Mouse (Mus musculus) forebrain, postnatal 0 days (tissue): ENCODE data around the gene Clps. TPM values are rescaled to one million over a fixed set of nuclear protein-coding genes. Genes with fewer than 3 reads are reported as not detected.
A peak's percentile ranks its signal among the peaks of the same experiment; 100 is the strongest.

ENCODE experiments used
- ATAC-seq: fragments of 200-750 bp; cut with Nextera tagmentation; 2 replicates; pipeline ENCODE4 v1.8.0; 2017; ENCODE audit warnings: mild to moderate bottlenecking, moderate library complexity
- DNase-seq: peaks from one replicate; pipeline ENCODE4 v3.0.0-alpha.2; 2015
- H3K27ac ChIP-seq: fragments of 300-500 bp; sonication (generic); 2 replicates; pipeline ENCODE4 v1.5.1; 2014; ENCODE audit warnings: low read depth, mild to moderate bottlenecking, antibody characterized with exemption, low read length, moderate library complexity, mixed read lengths
- H3K27me3 ChIP-seq: fragments of 300-500 bp; sonication (generic); 2 replicates; pipeline ENCODE4 v1.6.1; 2014; ENCODE audit warnings: mild to moderate bottlenecking, low read length, mixed read lengths; ENCODE audit not compliant: insufficient read depth
- H3K36me3 ChIP-seq: fragments of 300-500 bp; sonication (generic); 2 replicates; pipeline ENCODE4 v1.6.1; 2014; ENCODE audit warnings: mild to moderate bottlenecking, moderate library complexity; ENCODE audit not compliant: insufficient read depth
- H3K4me1 ChIP-seq: fragments of 300-500 bp; sonication (generic); 2 replicates; pipeline ENCODE4 v1.6.1; 2014; ENCODE audit warnings: antibody characterized with exemption; ENCODE audit not compliant: insufficient read depth
- H3K4me2 ChIP-seq: fragments of 300-500 bp; sonication (generic); 2 replicates; pipeline ENCODE4 v1.6.1; 2014; ENCODE audit warnings: low read depth, mild to moderate bottlenecking, moderate library complexity
- H3K4me3 ChIP-seq: fragments of 300-500 bp; sonication (generic); 2 replicates; pipeline ENCODE4 v1.5.1; 2014; ENCODE audit warnings: low read depth, low read length, mixed read lengths
- H3K9ac ChIP-seq: fragments of 300-500 bp; sonication (generic); 2 replicates; pipeline ENCODE4 v1.6.1; 2014; ENCODE audit warnings: mild to moderate bottlenecking
- H3K9me3 ChIP-seq: fragments of 300-500 bp; sonication (generic); 2 replicates; pipeline ENCODE4 v1.6.1; 2016; ENCODE audit warnings: low read length
- CTCF ChIP-seq: sonication (generic); IDR thresholded peaks from 2 replicates; pipeline ENCODE4 v1.5.1; 2016; ENCODE audit warnings: antibody characterized with exemption, control low read depth, low read depth
- WGBS: fragments of 180-500 bp; shearing (Covaris S2); extraction: QIAGEN DNeasy Blood & Tissue Kit; methylation state at CpG from one replicate; pipeline ENCODE4 v1.1.7; 2014; 5-methylcytosine and 5-hydroxymethylcytosine counted together
- polyA plus RNA-seq: library from polyadenylated mRNA; unstranded; fragments of >200 nt; fragmentation: Nextera tagmentation; extraction: Ambion mirVana; gene quantifications from 2 replicates; pipeline ENCODE4 v1.2.1, GENCODE M21; 2015
- total RNA-seq: library from RNA; depleted of rRNA; stranded (reverse); fragments of >200 nt; gene quantifications from 2 replicates; pipeline ENCODE4 v1.2.3, GENCODE M21; 2014

The Clps gene
- total and polyA plus RNA-seq, 2 experiments from 2014 or later, result not detected

DNA sequence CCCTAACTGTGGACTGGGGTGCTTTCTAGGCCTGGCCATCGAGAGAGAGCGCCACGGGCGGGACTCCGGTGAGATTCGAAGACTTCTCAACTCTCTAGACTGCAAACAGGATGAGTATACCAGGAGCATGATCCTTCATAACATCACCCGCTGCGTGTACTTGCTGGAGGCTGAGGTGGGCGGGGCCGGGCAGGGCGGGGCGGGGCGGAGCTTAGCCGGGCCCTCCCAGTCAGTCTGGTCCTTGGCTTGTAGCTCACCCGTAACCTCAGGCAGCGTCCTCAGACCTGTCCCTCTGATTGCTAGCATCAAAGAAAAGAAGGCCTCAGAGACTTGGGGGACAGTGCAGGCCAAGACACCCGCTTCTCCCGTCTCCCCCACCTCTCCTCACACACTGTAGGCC lies 28.6 kb downstream of the Clps start:
- DNase-seq (no peak), ATAC-seq (no peak)
- TF ChIP-seq CTCF, result no peak
- no peak overlapping the region for H3K4me2 ChIP-seq
- no peaks in the 10 kb centered on the region for H3K36me3 ChIP-seq
- no peak overlapping the region for H3K27ac ChIP-seq
- H3K4me3 ChIP-seq, result no peak overlapping the region
- no peaks in the 10 kb centered on the region for H3K27me3 ChIP-seq
- WGBS, result 18% methylated on average over 18 of the region's 18 CpGs
- no peak overlapping the region for H3K9ac ChIP-seq
- 0 out of 2 replicates have a peak, but pooled peaks cover 4% of the 10 kb centered on the region for H3K4me1 ChIP-seq
- no peaks in the 10 kb centered on the region for H3K9me3 ChIP-seq

DNA sequence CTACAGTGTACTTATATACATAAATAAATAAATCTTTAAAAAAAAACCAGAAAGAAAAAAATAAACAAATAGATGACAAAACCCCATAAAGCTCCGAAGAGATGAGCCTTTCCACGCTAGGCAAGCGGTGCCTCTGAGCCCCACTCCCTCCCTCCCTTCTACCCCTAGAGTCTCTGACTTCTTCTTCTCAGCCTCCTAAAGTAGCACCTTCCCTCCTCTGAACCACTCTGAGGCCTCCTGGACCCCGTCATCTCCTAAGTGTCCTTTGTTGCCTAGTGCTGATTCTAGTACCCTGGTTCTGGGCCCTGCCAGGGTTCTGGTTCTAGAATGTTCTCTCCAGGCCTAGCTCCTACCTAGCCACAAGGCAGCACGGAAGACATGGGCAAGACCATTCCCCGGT lies 30.1 kb downstream of the Clps start, which contains the start of gene Armc12:
TSS of gene Armc12 (plus strand) at position 301 of the 400 bp plus-strand sequence.
- 91% methylated on average over 6 of the region's 6 CpGs for WGBS
- H3K27ac ChIP-seq, result no peak within 1 kb of the TSS
- no peak within 1 kb of the TSS for H3K9ac ChIP-seq
- no peak within 1 kb of the TSS for H3K4me2 ChIP-seq
- H3K4me3 ChIP-seq, result no peak within 1 kb of the TSS
- H3K27me3 ChIP-seq, result no peaks in the 10 kb centered on the region
- 0 out of 2 replicates have a peak, but pooled peaks cover 4% of the 10 kb centered on the region for H3K4me1 ChIP-seq
- no peaks in the 10 kb centered on the region for H3K9me3 ChIP-seq
- no peaks in the 10 kb centered on the region for H3K36me3 ChIP-seq
- no peak for ATAC-seq
- DNase-seq, result no peak
- TF ChIP-seq CTCF, result no peak

DNA sequence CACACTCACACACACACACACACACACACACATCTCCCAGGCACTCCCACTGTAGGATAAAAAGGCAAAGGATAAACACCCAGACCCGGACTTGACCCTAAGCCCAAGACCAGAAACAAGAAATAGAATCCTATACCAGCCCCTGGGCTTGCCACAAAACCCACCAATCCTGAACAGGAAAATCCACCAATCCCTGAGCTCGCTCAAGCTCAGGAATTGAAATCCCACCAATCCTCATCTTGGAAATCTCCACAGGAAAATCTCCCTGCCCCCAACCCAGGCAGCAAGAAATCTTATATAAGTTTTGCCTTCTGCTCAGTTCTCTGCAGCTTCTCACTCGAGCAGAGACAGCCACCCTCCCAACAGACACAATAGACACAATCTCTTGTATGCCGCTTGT lies 31.4 kb downstream of the Clps start:
- H3K36me3 ChIP-seq, result no peaks in the 10 kb centered on the region
- no peak overlapping the region for H3K4me2 ChIP-seq
- H3K4me1 ChIP-seq, result 0 out of 2 replicates have a peak, but pooled peaks cover 4% of the 10 kb centered on the region
- no peak for TF ChIP-seq CTCF
- H3K4me3 ChIP-seq, result no peak overlapping the region
- no peaks in the 10 kb centered on the region for H3K9me3 ChIP-seq
- no peak for DNase-seq
- no peak overlapping the region for H3K9ac ChIP-seq
- H3K27me3 ChIP-seq, result no peaks in the 10 kb centered on the region
- no peak overlapping the region for H3K27ac ChIP-seq
- 0 out of 2 replicates have a peak, but pooled peaks have one; percentile 21 for ATAC-seq
- 70% methylated on average over 4 of the region's 4 CpGs for WGBS

DNA sequence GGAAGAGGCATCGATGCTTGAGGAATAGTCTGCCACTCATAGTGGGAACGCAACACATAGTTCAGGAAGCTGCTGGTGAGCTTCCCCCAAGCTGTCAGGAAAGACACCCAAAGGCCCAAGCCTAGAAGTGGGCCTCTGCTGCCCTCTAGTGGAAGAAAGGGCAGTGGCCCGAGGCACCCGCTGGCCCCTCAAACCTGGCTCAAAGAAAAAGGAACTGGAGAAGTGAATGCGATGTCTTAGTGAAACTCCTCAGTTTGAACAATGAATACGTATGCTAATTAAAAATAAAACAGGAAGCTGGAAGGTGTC lies 32.6 kb downstream of the Clps start:
- ATAC-seq (peak; percentile 67), DNase-seq (peak; percentile 92)
- Histone ChIP-seq H3K4me1 (0 out of 2 replicates have a peak, but pooled peaks cover 4% of the 10 kb centered on the region), H3K27ac (no peak overlapping the region), H3K9me3 (no peaks in the 10 kb centered on the region), H3K4me2 (peak overlapping the region; percentile 28), H3K36me3 (no peaks in the 10 kb centered on the region), H3K4me3 (no peak overlapping the region), H3K27me3 (no peaks in the 10 kb centered on the region), H3K9ac (no peak overlapping the region)
- peak; percentile 97 for TF ChIP-seq CTCF
- 2% methylated on average over 6 of the region's 6 CpGs for WGBS

DNA sequence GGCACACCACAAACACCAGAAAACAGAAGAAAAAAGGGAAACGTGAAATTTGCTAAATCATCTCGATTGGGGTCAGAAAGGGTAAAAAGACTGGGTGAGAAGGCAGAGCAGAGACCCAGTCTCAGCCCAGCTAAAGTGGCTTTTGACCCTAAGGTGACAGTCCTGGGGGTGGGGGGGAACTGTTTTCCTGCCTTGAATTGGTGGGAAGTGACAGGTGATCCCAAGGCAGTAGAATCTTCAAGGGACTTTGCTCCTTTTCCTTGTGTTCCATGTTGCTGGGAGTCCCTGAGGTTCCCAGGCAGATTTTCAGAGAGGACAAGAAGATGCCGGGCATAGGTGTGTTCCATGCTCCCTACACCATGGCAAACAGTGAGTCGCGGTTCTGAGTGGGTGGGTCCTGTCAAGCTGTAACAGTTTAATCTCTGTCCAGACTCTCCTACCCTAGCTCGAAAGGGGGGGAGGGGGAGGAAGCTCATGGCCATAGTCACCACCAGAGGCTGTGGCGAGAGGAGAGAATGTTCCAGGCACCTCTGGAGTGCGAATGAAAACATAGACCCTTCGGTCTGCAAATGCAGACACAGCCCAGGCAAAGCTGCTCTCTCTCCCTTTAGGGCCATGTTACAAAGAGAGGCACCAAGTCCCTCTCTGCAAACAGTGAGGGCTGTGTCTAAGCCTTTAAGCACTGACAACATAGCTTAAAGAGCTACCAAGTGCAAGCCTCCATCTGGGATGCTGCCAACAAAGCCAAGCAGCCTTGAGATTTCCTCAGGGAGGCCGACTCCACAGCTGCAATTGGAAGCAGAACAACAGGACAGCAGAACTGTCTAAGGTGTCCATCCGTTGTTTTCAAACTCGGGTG lies 33.2 kb downstream of the Clps start:
- no peak for TF ChIP-seq CTCF
- DNase-seq, result no peak
- no peak for ATAC-seq
- peak overlapping the region; percentile 28 for H3K4me2 ChIP-seq
- H3K27ac ChIP-seq, result no peak overlapping the region; the same call in 1 of the 2 replicates
- 46% methylated on average over 12 of the region's 12 CpGs for WGBS
- no peaks in the 10 kb centered on the region for H3K9me3 ChIP-seq
- no peaks in the 10 kb centered on the region for H3K36me3 ChIP-seq
- no peaks in the 10 kb centered on the region for H3K27me3 ChIP-seq
- no peak overlapping the region for H3K9ac ChIP-seq
- 0 out of 2 replicates have a peak, but pooled peaks cover 4% of the 10 kb centered on the region for H3K4me1 ChIP-seq
- no peak overlapping the region for H3K4me3 ChIP-seq

DNA sequence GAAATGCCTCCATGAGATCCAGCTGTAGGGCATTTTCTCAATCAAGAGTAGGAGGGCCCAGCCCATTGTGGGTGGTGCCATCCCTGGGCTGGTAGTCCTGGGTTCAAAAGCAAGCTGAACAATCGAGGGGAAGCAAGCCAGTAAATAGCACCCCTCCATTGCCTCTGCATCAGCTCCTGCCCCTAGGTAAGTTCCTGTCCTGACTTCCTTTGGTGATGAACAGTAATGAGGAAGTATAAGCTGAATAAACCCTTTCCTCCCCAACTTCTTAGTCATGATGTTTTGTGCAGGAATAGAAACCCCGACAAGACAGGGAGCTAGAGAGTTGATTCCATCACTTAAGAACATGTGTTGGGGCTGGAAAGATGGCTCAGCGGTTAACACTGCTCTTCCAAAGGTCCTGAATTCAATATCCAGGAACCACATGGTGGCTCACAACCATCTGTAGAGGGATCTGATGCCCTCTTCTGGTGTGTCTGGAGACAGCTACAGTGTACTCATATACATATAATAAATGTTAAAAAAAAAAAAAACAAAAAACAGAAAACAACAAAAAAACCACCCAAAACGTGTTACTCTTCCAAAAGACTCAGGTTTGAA lies 35.6 kb downstream of the Clps start:
- no peak overlapping the region for H3K27ac ChIP-seq

More for the DNA sequence above, 35.6 kb downstream of the Clps start:
- Histone ChIP-seq H3K9ac (no peak overlapping the region), H3K4me2 (no peak overlapping the region), H3K27me3 (no peaks in the 10 kb centered on the region), H3K9me3 (no peaks in the 10 kb centered on the region), H3K4me1 (peaks cover 9% of the 10 kb centered on the region; the same call in 1 of the 2 replicates), H3K36me3 (no peaks in the 10 kb centered on the region), H3K4me3 (no peak overlapping the region)
- ATAC-seq, result no peak
- WGBS, result 69% methylated on average over 4 of the region's 4 CpGs
- 0 out of 2 replicates have a peak, but pooled peaks have one; percentile 12 for TF ChIP-seq CTCF
- DNase-seq, result no peak
